Mouse (Mus musculus) liver, embryonic 13.5 days (tissue): ENCODE data around the gene Loxl3. TPM values are rescaled to one million over a fixed set of nuclear protein-coding genes. Genes with fewer than 3 reads are reported as not detected.

Source experiments
- ATAC-seq: fragments of 200-750 bp; cut with Nextera tagmentation; 2 replicates; pipeline ENCODE4 v1.8.0; 2017; ENCODE audit warnings: low read depth, mild to moderate bottlenecking, moderate number of reproducible peaks, moderate library complexity
- DNase-seq: peaks from one replicate; pipeline ENCODE4 v3.0.0; 2022
- H3K27ac ChIP-seq: fragments of 300-500 bp; sonication (generic); 2 replicates; pipeline ENCODE4 v1.5.1; 2015; ENCODE audit warnings: moderate library complexity, mild to moderate bottlenecking, inconsistent platforms
- H3K27me3 ChIP-seq: fragments of 300-500 bp; sonication (generic); 2 replicates; pipeline ENCODE4 v1.6.1; 2015; ENCODE audit warnings: mild to moderate bottlenecking, inconsistent platforms
- H3K36me3 ChIP-seq: fragments of 300-500 bp; sonication (generic); 2 replicates; pipeline ENCODE4 v1.6.1; 2015; ENCODE audit warnings: mild to moderate bottlenecking, inconsistent platforms
- H3K4me1 ChIP-seq: fragments of 300-500 bp; sonication (generic); replicated peaks from 2 replicates; pipeline ENCODE4 v1.6.1; 2015; ENCODE audit warnings: inconsistent platforms
- H3K4me2 ChIP-seq: fragments of 300-500 bp; sonication (generic); 2 replicates; pipeline ENCODE4 v1.6.1; 2015; ENCODE audit warnings: inconsistent platforms, mild to moderate bottlenecking, moderate library complexity
- H3K4me3 ChIP-seq: fragments of 300-500 bp; sonication (generic); replicated peaks from 2 replicates; pipeline ENCODE4 v1.5.1; 2015; ENCODE audit warnings: mild to moderate bottlenecking, inconsistent platforms
- H3K9ac ChIP-seq: fragments of 300-500 bp; sonication (generic); 2 replicates; pipeline ENCODE4 v1.6.1; 2015; ENCODE audit warnings: mild to moderate bottlenecking, inconsistent platforms
- H3K9me3 ChIP-seq: fragments of 300-500 bp; sonication (generic); replicated peaks from 2 replicates; pipeline ENCODE4 v1.6.1; 2016; ENCODE audit warnings: inconsistent platforms
- WGBS: fragments of 180-500 bp; shearing (Covaris S2); methylation state at CpG from one replicate; pipeline ENCODE4 v1.1.7; 2015; ENCODE audit not compliant: insufficient replicate concordance; 5-methylcytosine and 5-hydroxymethylcytosine counted together
- polyA plus RNA-seq: library from polyadenylated mRNA; unstranded; fragments of >200 nt; fragmentation: Nextera tagmentation; extraction: Ambion mirVana; gene quantifications from 2 replicates; pipeline ENCODE4 v1.2.1, GENCODE M21; 2015

The Loxl3 gene
- polyA plus RNA-seq, 1 experiment from 2014 or later, result 2.1 TPM

GRCm38 (mm10) chr6:83070311-83071219, 36.6 kb downstream of the Loxl3 start:
- no peaks in the 10 kb centered on the region for H3K36me3 ChIP-seq
- no peak for ATAC-seq
- H3K9me3 ChIP-seq, result no peaks in the 10 kb centered on the region
- peak overlapping the region; percentile 29 for H3K4me2 ChIP-seq
- no peak for DNase-seq
- peak overlapping the region; percentile 38 for H3K4me3 ChIP-seq
- H3K27ac ChIP-seq, result no peak overlapping the region
- peaks cover 34% of the 10 kb centered on the region for H3K4me1 ChIP-seq
- no peak overlapping the region for H3K9ac ChIP-seq
- WGBS, result 2% methylated on average over 58 of the region's 58 CpGs
- H3K27me3 ChIP-seq, result peaks cover 100% of the 10 kb centered on the region

DNA sequence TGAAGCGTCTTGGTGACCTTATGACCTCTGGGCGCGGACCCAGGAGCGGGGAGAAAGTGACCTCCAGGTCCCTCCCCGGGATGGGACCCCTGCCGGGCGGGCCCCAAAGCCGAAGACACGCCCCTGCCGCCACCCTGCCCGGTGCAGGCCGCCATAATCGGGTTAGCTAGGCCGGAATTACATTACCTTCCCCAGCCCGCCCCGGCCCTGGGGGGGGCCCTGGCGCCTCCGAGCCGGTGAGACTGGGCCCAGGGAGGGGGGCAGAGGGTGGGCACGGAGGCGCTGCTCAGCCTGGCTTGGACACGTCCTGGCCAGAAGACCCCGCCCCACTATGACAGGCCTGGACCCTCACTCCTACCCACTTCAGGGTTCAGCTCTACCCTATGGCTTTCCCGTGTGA, 37.2 kb downstream of the Loxl3 start:
- no peak overlapping the region for H3K9ac ChIP-seq
- H3K4me2 ChIP-seq, result peak overlapping the region; percentile 29
- H3K9me3 ChIP-seq, result no peaks in the 10 kb centered on the region
- no peak overlapping the region; the same call in 1 of the 2 replicates for H3K27ac ChIP-seq
- 2% methylated on average over 21 of the region's 24 CpGs for WGBS
- H3K36me3 ChIP-seq, result no peaks in the 10 kb centered on the region
- H3K4me3 ChIP-seq, result peak overlapping the region; percentile 38
- peaks cover 100% of the 10 kb centered on the region for H3K27me3 ChIP-seq
- ATAC-seq (no peak), DNase-seq (no peak)
- H3K4me1 ChIP-seq, result peaks cover 34% of the 10 kb centered on the region

DNA sequence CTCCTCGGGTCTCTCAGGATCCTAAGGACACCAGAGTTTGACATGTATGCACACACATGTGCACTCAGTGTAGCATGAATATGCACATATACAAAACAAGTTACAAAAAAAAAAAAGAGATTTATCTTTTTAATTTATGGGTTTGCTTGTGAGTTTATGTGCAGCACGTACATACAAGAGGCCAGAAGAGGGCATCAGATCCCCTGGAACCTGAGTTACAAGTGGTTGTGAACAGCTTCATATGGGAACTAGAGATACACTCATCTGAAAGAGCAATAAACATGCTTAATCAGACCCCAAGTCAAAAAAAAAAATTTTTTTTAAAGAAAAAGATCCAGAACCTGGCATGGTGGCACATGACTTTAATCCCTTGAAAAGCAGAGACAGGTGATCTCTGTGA, 41.0 kb downstream of the Loxl3 start:
- H3K36me3 ChIP-seq, result peaks cover 2% of the 10 kb centered on the region
- H3K9ac ChIP-seq, result no peak overlapping the region
- no peak overlapping the region for H3K4me3 ChIP-seq
- peaks cover 35% of the 10 kb centered on the region for H3K4me1 ChIP-seq
- no peak for DNase-seq
- H3K27ac ChIP-seq, result no peak overlapping the region
- no peak for ATAC-seq
- 8% methylated on average over 2 of the region's 2 CpGs for WGBS
- H3K27me3 ChIP-seq, result peaks cover 76% of the 10 kb centered on the region
- no peaks in the 10 kb centered on the region for H3K9me3 ChIP-seq
- H3K4me2 ChIP-seq, result no peak overlapping the region

GRCm38 (mm10) chr6:83077630-83078323, 43.8 kb downstream of the Loxl3 start, which contains the start of gene Pcgf1:
Pcgf1 (plus strand) TSS chr6:83077869.
- ATAC-seq (peak; percentile 49), DNase-seq (no peak)
- peaks cover 27% of the 10 kb centered on the region for H3K4me1 ChIP-seq
- H3K27ac ChIP-seq, result peak within 1 kb of the TSS; percentile 85
- H3K4me2 ChIP-seq, result peak within 1 kb of the TSS; percentile 98
- H3K36me3 ChIP-seq, result peaks cover 19% of the 10 kb centered on the region
- H3K27me3 ChIP-seq, result peaks cover 57% of the 10 kb centered on the region
- H3K9me3 ChIP-seq, result no peaks in the 10 kb centered on the region
- peak within 1 kb of the TSS; percentile 87 for H3K9ac ChIP-seq
- H3K4me3 ChIP-seq, result peak within 1 kb of the TSS; percentile 86
- WGBS, result under 1% methylated on average over 54 of the region's 54 CpGs

DNA sequence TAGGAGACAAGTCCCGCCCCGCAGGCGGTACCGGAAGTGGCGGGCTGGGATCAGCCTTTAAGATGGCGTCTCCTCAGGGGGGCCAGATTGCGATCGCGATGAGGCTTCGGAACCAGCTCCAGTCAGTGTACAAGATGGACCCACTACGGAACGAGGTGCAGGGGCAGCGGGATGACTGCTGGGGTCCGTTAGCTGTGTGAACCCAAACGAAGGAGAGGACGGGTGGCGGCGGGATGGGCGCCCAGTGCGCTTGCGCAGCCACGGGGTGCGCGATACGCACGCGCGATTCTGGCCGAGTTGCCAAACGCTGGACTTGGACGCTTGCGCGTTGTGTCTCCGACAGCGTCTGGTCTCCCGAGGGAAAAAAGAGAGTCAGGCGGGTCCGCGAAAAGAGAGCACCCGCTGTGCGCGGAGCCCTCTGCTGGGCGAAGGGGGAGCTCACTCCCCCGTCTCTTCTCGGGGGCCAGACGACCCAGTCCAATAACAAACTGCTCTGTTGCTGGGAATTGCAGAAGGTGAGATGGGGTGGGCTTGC, 44.4 kb downstream of the Loxl3 start:
- no peaks in the 10 kb centered on the region for H3K9me3 ChIP-seq
- ATAC-seq, result peak; percentile 88
- WGBS, result under 1% methylated on average over 46 of the region's 46 CpGs
- H3K27me3 ChIP-seq, result peaks cover 57% of the 10 kb centered on the region
- peak overlapping the region; percentile 98 for H3K4me2 ChIP-seq
- peak overlapping the region; percentile 87 for H3K9ac ChIP-seq
- H3K4me1 ChIP-seq, result peaks cover 27% of the 10 kb centered on the region
- H3K36me3 ChIP-seq, result peaks cover 19% of the 10 kb centered on the region
- H3K4me3 ChIP-seq, result peak overlapping the region; percentile 86
- peak overlapping the region; percentile 85 for H3K27ac ChIP-seq
- peak; percentile 98 for DNase-seq

- Histone ChIP-seq H3K27me3 (peaks cover 57% of the 10 kb centered on the region), H3K4me3 (no peak overlapping the region), H3K36me3 (peaks cover 19% of the 10 kb centered on the region), H3K9me3 (no peaks in the 10 kb centered on the region), H3K9ac (no peak overlapping the region), H3K4me1 (peaks cover 27% of the 10 kb centered on the region), H3K4me2 (no peak overlapping the region; the same call in 1 of the 2 replicates), H3K27ac (no peak overlapping the region)
- DNase-seq (no peak), ATAC-seq (no peak)
- WGBS, result 92% methylated on average over 5 of the region's 5 CpGs
Observed at GRCm38 (mm10) chr6:83080210-83080609, 46.2 kb downstream of the Loxl3 start.

- Histone ChIP-seq H3K4me2 (no peak overlapping the region), H3K4me1 (peaks cover 37% of the 10 kb centered on the region), H3K4me3 (no peak overlapping the region), H3K9me3 (no peaks in the 10 kb centered on the region), H3K9ac (no peak overlapping the region), H3K27me3 (peaks cover 66% of the 10 kb centered on the region), H3K27ac (no peak overlapping the region), H3K36me3 (peaks cover 19% of the 10 kb centered on the region)
- ATAC-seq (no peak), DNase-seq (no peak)
- 31% methylated on average over 5 of the region's 5 CpGs for WGBS
Observed at GRCm38 (mm10) chr6:83083497-83083896, 49.5 kb downstream of the Loxl3 start.

- H3K27ac ChIP-seq, result no peak overlapping the region
- no peak overlapping the region for H3K9ac ChIP-seq
- H3K36me3 ChIP-seq, result peaks cover 19% of the 10 kb centered on the region
- peaks cover 75% of the 10 kb centered on the region for H3K27me3 ChIP-seq
- H3K4me3 ChIP-seq, result no peak overlapping the region
- H3K4me2 ChIP-seq, result no peak overlapping the region
- H3K4me1 ChIP-seq, result peaks cover 29% of the 10 kb centered on the region
- ATAC-seq (no peak), DNase-seq (no peak)
- 17% methylated on average over 6 of the region's 6 CpGs for WGBS
- no peaks in the 10 kb centered on the region for H3K9me3 ChIP-seq
Observed at GRCm38 (mm10) chr6:83084477-83084876, 50.5 kb downstream of the Loxl3 start.

DNA sequence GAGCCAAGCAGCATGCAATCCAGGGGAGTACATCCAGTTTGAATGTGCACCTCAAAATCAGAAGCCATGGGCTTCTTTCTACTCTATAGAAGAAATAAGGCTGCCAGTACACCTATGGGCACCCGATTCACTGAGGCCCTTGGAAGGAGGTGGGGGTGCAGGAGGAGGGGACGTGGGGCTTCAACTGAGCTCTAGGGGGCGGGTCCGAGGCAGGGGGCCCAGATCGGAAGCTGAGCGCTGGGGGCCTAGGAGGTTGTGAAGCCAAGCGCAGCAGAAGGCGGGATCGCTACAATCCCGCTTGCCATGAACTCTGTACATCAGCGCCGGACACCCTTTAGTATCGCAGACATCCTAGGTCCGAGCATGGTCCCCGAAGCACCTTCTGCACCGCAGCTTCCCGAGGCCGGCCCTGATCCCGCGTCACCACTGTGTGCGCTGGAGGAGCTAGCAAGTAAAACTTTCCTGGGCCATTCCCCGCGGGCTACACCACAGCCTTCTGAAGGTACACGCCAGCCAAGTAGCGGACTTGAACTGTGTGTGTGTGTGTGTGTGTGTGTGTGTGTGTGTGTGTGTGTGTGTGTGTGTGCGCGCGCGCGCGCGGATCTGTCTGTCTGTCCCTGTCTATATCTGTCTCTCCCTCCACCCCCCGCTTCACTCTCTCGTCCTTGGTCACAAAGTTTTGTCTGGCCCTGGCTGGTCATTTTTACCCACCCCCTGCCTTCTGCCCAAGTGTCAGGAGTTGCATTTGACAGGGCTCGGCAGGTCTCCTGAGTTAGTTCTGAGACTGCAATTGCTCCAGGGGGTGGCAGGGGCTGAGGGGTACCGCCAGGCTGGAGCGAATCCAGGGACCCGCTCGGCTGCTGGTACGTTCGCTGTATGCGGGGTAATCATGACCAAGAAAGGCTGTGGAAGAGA, 52.4 kb downstream of the Loxl3 start, which contains the start of gene Lbx2:
Gene Lbx2, plus strand, starts transcription at position 247 of the 915 bp plus-strand sequence.
- H3K9ac ChIP-seq, result no peak within 1 kb of the TSS
- ATAC-seq, result no peak

DNA sequence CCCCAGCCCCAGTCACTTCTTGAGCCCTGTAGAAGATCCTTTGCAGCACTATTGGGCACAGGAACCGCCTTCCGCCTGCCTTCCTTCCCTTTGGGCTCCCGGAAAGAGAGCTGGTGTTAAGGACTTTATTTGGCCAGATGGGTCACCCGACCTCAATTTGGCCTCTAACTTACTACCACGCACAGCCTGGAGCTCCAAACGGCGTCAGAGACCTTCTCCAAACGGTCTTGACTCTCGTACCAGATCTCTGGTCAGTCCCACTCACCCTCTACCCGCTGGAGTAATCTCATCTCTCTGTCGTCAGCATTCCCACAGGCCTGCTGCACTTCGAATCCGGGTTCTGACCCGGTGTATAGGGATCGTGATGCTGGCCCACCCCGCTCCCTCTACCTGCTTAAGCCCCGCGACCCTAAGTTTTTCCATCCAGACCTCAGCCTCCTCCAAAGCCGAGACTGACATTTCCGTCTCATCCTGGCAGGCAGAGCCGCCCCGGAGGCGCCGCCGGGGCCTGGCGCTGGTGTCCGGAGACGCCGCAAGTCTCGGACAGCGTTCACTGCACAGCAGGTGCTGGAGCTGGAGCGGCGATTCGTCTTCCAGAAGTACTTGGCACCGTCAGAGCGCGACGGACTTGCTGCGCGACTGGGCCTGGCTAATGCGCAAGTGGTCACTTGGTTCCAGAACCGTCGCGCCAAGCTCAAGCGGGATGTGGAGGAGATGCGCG, 53.4 kb downstream of the Loxl3 start:
- peak overlapping the region; percentile 51 for H3K4me2 ChIP-seq
- DNase-seq (no peak), ATAC-seq (no peak)
- peaks cover 93% of the 10 kb centered on the region for H3K27me3 ChIP-seq
- no peak overlapping the region for H3K27ac ChIP-seq
- H3K9ac ChIP-seq, result peak overlapping the region; percentile 13; the same call in 1 of the 2 replicates
- H3K4me1 ChIP-seq, result peaks cover 15% of the 10 kb centered on the region
- H3K9me3 ChIP-seq, result no peaks in the 10 kb centered on the region
- H3K36me3 ChIP-seq, result peaks cover under 1% of the 10 kb centered on the region; the same call in 1 of the 2 replicates
- WGBS, result 4% methylated on average over 47 of the region's 47 CpGs
- peak overlapping the region; percentile 33 for H3K4me3 ChIP-seq

More for the DNA sequence above, 52.4 kb downstream of the Loxl3 start, which contains the start of gene Lbx2:
- no peaks in the 10 kb centered on the region for H3K9me3 ChIP-seq
- H3K36me3 ChIP-seq, result peaks cover 8% of the 10 kb centered on the region
- DNase-seq, result no peak
- no peak within 1 kb of the TSS for H3K27ac ChIP-seq
- peak within 1 kb of the TSS; percentile 51 for H3K4me2 ChIP-seq
- H3K27me3 ChIP-seq, result peaks cover 91% of the 10 kb centered on the region
- peak within 1 kb of the TSS; percentile 34; the same call in 1 of the 2 replicates for H3K4me3 ChIP-seq
- WGBS, result 2% methylated on average over 39 of the region's 42 CpGs
- peaks cover 15% of the 10 kb centered on the region for H3K4me1 ChIP-seq
